Mouse (Mus musculus) lung, postnatal 0 days (tissue): Measurements from ENCODE around the gene Pigb.

Experiments used
- CTCF ChIP-seq: IDR thresholded peaks from 2 replicates; pipeline ENCODE4 v1.5.1; 2016; ENCODE audit warnings: antibody characterized with exemption, mild to moderate bottlenecking
- EP300 ChIP-seq: IDR thresholded peaks from 2 replicates; pipeline ENCODE4 v1.6.1; 2016; ENCODE audit warnings: antibody characterized with exemption, mild to moderate bottlenecking, control low read depth

- TF ChIP-seq CTCF (no peak), EP300 (no peak)
Measured at GRCm38 (mm10) chr9:73005106-73005505, 35.1 kb downstream of the Pigb start.
